Mouse (Mus musculus) neural tube, embryonic 13.5 days (tissue): ENCODE measurements around the gene Rgl1. TPM values are rescaled to one million over a fixed set of nuclear protein-coding genes. Genes with fewer than 3 reads are reported as not detected.

Experiments used
- ATAC-seq: fragments of 200-750 bp; cut with Nextera tagmentation; 2 replicates; pipeline ENCODE4 v1.8.0; 2017; ENCODE audit warnings: low read depth, mild to moderate bottlenecking, moderate TSS enrichment, moderate library complexity
- H3K27ac ChIP-seq: fragments of 300-500 bp; sonication (generic); replicated peaks from 2 replicates; pipeline ENCODE4 v1.5.1; 2015; ENCODE audit warnings: moderate library complexity, mild to moderate bottlenecking, inconsistent platforms
- H3K27me3 ChIP-seq: fragments of 300-500 bp; sonication (generic); 2 replicates; pipeline ENCODE4 v1.6.1; 2015; ENCODE audit warnings: mild to moderate bottlenecking, inconsistent platforms
- H3K36me3 ChIP-seq: fragments of 300-500 bp; sonication (generic); 2 replicates; pipeline ENCODE4 v1.6.1; 2015; ENCODE audit warnings: mild to moderate bottlenecking, inconsistent platforms
- H3K4me1 ChIP-seq: fragments of 300-500 bp; sonication (generic); replicated peaks from 2 replicates; pipeline ENCODE4 v1.6.1; 2015; ENCODE audit warnings: inconsistent platforms
- H3K4me2 ChIP-seq: fragments of 300-500 bp; sonication (generic); 2 replicates; pipeline ENCODE4 v1.6.1; 2015; ENCODE audit warnings: inconsistent platforms, mild to moderate bottlenecking, moderate library complexity
- H3K4me3 ChIP-seq: fragments of 300-500 bp; sonication (generic); 2 replicates; pipeline ENCODE4 v1.5.1; 2015; ENCODE audit warnings: mild to moderate bottlenecking, inconsistent platforms
- H3K9ac ChIP-seq: fragments of 300-500 bp; sonication (generic); 2 replicates; pipeline ENCODE4 v1.6.1; 2015; ENCODE audit warnings: moderate library complexity, mild to moderate bottlenecking, inconsistent platforms
- H3K9me3 ChIP-seq: fragments of 300-500 bp; sonication (generic); 2 replicates; pipeline ENCODE4 v1.6.1; 2016; ENCODE audit warnings: inconsistent platforms
- WGBS: fragments of 180-500 bp; shearing (Covaris S2); methylation state at CpG from one replicate; pipeline ENCODE4 v1.1.7; 2015; 5-methylcytosine and 5-hydroxymethylcytosine counted together
- polyA plus RNA-seq: library from polyadenylated mRNA; unstranded; fragments of >200 nt; fragmentation: Nextera tagmentation; extraction: Ambion mirVana; gene quantifications from 2 replicates; pipeline ENCODE4 v1.2.1, GENCODE M21; 2015

The Rgl1 gene
- polyA plus RNA-seq, 1 experiment from 2014 or later: 25.4 TPM

DNA sequence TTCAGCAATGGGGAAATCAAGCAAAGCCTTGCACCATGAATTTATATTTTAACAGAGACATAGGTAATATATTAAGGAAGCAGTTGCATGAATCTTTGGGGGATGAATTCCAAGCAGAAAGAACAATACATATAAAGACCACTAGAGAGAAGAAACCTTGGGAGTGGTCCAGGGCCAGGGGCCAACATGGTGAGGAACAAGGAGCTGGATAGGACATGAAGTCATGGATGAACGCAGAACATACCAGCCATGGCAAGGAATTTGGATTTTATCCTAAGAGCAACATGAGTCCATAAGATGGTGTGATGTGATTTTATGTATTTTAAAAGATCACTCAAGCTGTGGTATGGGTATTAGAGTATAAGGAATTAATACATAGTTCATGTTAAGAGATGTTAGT is 273.9 kb downstream of the Rgl1 start:
- no peaks in the 10 kb centered on the region for H3K9me3 ChIP-seq
- H3K27ac ChIP-seq: no peak overlapping the region
- H3K36me3 ChIP-seq: no peaks in the 10 kb centered on the region
- 96% methylated on average over 1 of the region's 1 CpGs for WGBS
- H3K27me3 ChIP-seq: no peaks in the 10 kb centered on the region
- ATAC-seq: no peak
- no peak overlapping the region for H3K4me3 ChIP-seq
- H3K4me2 ChIP-seq: no peak overlapping the region
- H3K9ac ChIP-seq: no peak overlapping the region
- 0 out of 2 replicates have a peak, but pooled peaks cover 7% of the 10 kb centered on the region for H3K4me1 ChIP-seq

DNA sequence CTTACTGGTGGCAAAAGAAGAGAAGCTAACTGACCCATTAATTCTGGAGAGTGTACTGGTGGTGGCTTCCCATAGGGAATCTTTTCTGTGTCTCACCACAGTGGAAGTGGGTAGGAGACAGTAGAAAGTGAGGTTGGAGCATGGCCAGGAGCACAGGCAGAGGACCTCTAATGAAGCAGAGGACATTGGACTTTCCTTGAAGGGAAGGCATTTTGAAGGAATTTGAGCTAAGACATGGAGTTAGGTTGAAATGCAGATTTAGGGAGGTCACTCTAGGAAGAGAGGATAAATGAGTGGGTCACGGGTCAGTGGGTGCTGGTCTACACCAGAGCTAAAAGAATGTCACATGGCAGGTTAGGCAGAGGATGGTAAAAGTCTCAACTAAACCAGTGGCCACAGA is 275.3 kb downstream of the Rgl1 start:
- no peak overlapping the region for H3K4me3 ChIP-seq
- WGBS: 87% methylated on average over 1 of the region's 1 CpGs
- no peaks in the 10 kb centered on the region for H3K4me1 ChIP-seq

GRCm38 (mm10) chr1:152476126-152476525 is 290.0 kb downstream of the Rgl1 start:
- no peak for ATAC-seq
- Histone ChIP-seq H3K27me3 (no peaks in the 10 kb centered on the region), H3K36me3 (no peaks in the 10 kb centered on the region), H3K9ac (no peak overlapping the region), H3K9me3 (no peaks in the 10 kb centered on the region), H3K27ac (no peak overlapping the region), H3K4me2 (no peak overlapping the region), H3K4me3 (no peak overlapping the region), H3K4me1 (no peaks in the 10 kb centered on the region)
- WGBS: 89% methylated on average over 4 of the region's 4 CpGs

More for the DNA sequence above, 275.3 kb downstream of the Rgl1 start:
- Histone ChIP-seq H3K36me3 (no peaks in the 10 kb centered on the region), H3K27me3 (no peaks in the 10 kb centered on the region), H3K9ac (no peak overlapping the region), H3K27ac (no peak overlapping the region), H3K4me2 (no peak overlapping the region), H3K9me3 (no peaks in the 10 kb centered on the region)
- no peak for ATAC-seq

GRCm38 (mm10) chr1:152468443-152468842 is 297.7 kb downstream of the Rgl1 start:
- H3K4me1 ChIP-seq: peaks cover 8% of the 10 kb centered on the region; the same call in 1 of the 2 replicates
- no peak overlapping the region for H3K9ac ChIP-seq
- ATAC-seq: no peak
- 50% methylated on average over 9 of the region's 9 CpGs for WGBS
- no peaks in the 10 kb centered on the region for H3K27me3 ChIP-seq
- no peak overlapping the region for H3K4me3 ChIP-seq
- no peaks in the 10 kb centered on the region for H3K36me3 ChIP-seq
- no peak overlapping the region for H3K27ac ChIP-seq
- no peaks in the 10 kb centered on the region for H3K9me3 ChIP-seq
- H3K4me2 ChIP-seq: no peak overlapping the region

Other genes with a start within 250 kb of the Rgl1 start
- gene Apobec4, start 15.8 kb downstream of the Rgl1 start, polyA plus RNA-seq: not detected in 2 replicates
- 321 and 348 TPM in 2 replicates for gene Arpc5, start 191 bp upstream of the Rgl1 start, polyA plus RNA-seq
- gene Ncf2, start 33.8 kb upstream of the Rgl1 start, polyA plus RNA-seq: 3.8 and 4.5 TPM in 2 replicates
- gene Smg7, start 136.3 kb upstream of the Rgl1 start, polyA plus RNA-seq: 32.8 and 35.3 TPM in 2 replicates
- gene Nmnat2, start 188.6 kb upstream of the Rgl1 start, polyA plus RNA-seq: 76.4 and 87.9 TPM in 2 replicates